In the genomic region with DNA sequence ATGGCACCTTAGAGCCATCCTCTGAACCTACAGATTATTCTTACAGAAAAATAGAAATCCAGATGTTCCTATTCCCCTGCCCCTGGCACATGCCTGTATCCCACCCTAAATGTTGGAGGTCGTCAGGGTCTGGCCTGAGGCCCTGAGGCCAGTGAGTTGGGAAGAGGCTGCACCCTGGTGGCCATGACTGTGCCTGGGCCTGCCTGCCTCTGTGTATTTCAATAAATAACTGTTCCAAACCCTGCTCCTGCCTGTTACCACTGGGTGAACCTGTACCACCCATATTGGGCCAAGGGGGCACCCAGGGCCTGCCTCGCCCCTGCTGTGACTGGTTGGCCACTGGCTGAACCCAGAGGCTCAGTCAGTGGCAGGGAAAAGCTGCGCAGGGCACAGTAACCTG, we compare ENCODE assay signal across 20 mouse cellular contexts. TPM values are rescaled to one million over a fixed set of nuclear protein-coding genes. Genes with fewer than 3 reads are reported as not detected.
DNase-seq lines count a peak whose midpoint lies in the region; ATAC-seq and TF ChIP-seq lines count a peak whose summit lies in the region.
"Had no signal": no experiment of that assay in that cellular context is flagged by ENCODE, and none has a peak within 500 bp of the region (broad histone marks: within the 10 kb centered on the region; RNA-seq: fewer than 3 reads in every experiment).

No protein-coding gene starts in this region.

- H3K27ac ChIP-seq in liver, embryonic 11.5 days (ENCODE audit: low read depth, low read length): no peak overlapping the region
- no peak overlapping the region for H3K27ac ChIP-seq in ES-Bruce4 (ENCODE audit: insufficient read depth, low read length)
- H3K27ac ChIP-seq in liver, embryonic 12.5 days: peak overlapping the region; percentile 55
- H3K27ac ChIP-seq: hindbrain, embryonic 15.5 days; liver, embryonic 15.5 days had no signal

- no peak for TF ChIP-seq POLR2A in ES-Bruce4 (IDR thresholded peaks at IDR 0.05; ENCODE audit: insufficient read depth, low read length)

- peak; percentile 88 for DNase-seq in heart, adult 11 months
- DNase-seq in heart, postnatal 10 days: no peak
- DNase-seq in liver: peak; percentile 5
- DNase-seq in liver, embryonic 11.5 days (ENCODE audit: low spot score): no peak
- no peak for DNase-seq in spleen, adult 12 weeks (ENCODE audit: low spot score)
- DNase-seq in cerebellum, adult 8-10 months: no peak
- DNase-seq: adrenal gland, postnatal 36 days; B cell, adult 2 months; cerebellum, postnatal 10 days; embryo, embryonic 11 days; kidney, adult 18-20 months; layer of hippocampus, postnatal 36 days; lung, postnatal 36 days; midbrain, embryonic 14.5 days; retina, postnatal 1 day had no signal

- intact Hi-C loops in heart, postnatal 10 days (cut with DNase I): no loop called here

- H3K9me3 ChIP-seq in liver, embryonic 11.5 days (ENCODE audit: control insufficient read depth, low read length): no peaks in the 10 kb centered on the region
- no peaks in the 10 kb centered on the region for H3K9me3 ChIP-seq in ES-Bruce4 (replicated peaks; ENCODE audit: control insufficient read depth, insufficient read depth, low read length, poor library complexity, severe bottlenecking)
- H3K9me3 ChIP-seq in liver, embryonic 12.5 days (replicated peaks): no peaks in the 10 kb centered on the region
- H3K9me3 ChIP-seq: hindbrain, embryonic 15.5 days; liver, embryonic 15.5 days had no signal

- no peak overlapping the region for H3K4me3 ChIP-seq in liver, embryonic 11.5 days (ENCODE audit: low read depth, low read length)
- no peak overlapping the region for H3K4me3 ChIP-seq in ES-Bruce4 (ENCODE audit: low read depth, low read length)
- no peak overlapping the region for H3K4me3 ChIP-seq in liver, embryonic 12.5 days
- H3K4me3 ChIP-seq: hindbrain, embryonic 15.5 days; liver, embryonic 15.5 days had no signal

- no peak for TF ChIP-seq EP300 in ES-Bruce4 (IDR thresholded peaks at IDR 0.05; ENCODE audit: insufficient read depth, low read depth, low read length)

- no peak overlapping the region for H3K4me2 ChIP-seq in liver, embryonic 11.5 days
- H3K4me2 ChIP-seq in liver, embryonic 12.5 days: no peak overlapping the region
- H3K4me2 ChIP-seq: hindbrain, embryonic 15.5 days; liver, embryonic 15.5 days had no signal

- 80% methylated on average over 3 of the region's 3 CpGs for WGBS in liver, embryonic 11.5 days
- 73% methylated on average over 3 of the region's 3 CpGs for WGBS in liver, embryonic 12.5 days (ENCODE audit: insufficient replicate concordance)

- ATAC-seq in liver, embryonic 11.5 days (replicated peaks; ENCODE audit: low FRiP score): no peak
- ATAC-seq in liver, embryonic 12.5 days: no peak
- ATAC-seq: forebrain, embryonic 14.5 days had no signal

- 0 out of 2 replicates have a peak, but pooled peaks cover 5% of the 10 kb centered on the region for H3K36me3 ChIP-seq in liver, embryonic 11.5 days (ENCODE audit: control insufficient read depth, insufficient read depth, low read length)
- peaks cover 7% of the 10 kb centered on the region; the same call in 1 of the 2 replicates for H3K36me3 ChIP-seq in ES-Bruce4 (ENCODE audit: control insufficient read depth, insufficient read depth, low read length, poor library complexity, severe bottlenecking)
- peaks cover 43% of the 10 kb centered on the region for H3K36me3 ChIP-seq in liver, embryonic 12.5 days

- no peak overlapping the region for H3K9ac ChIP-seq in liver, embryonic 11.5 days (ENCODE audit: low read depth, low read length)
- no peak overlapping the region for H3K9ac ChIP-seq in ES-Bruce4 (ENCODE audit: low read depth, poor library complexity, severe bottlenecking)
- no peak overlapping the region for H3K9ac ChIP-seq in liver, embryonic 12.5 days
- H3K9ac ChIP-seq: hindbrain, embryonic 15.5 days; liver, embryonic 15.5 days had no signal

- TF ChIP-seq CTCF in ES-Bruce4 (IDR thresholded peaks at IDR 0.05; ENCODE audit: low read depth, low read length): peak; percentile 53

- H3K4me1 ChIP-seq in liver, embryonic 11.5 days (replicated peaks; ENCODE audit: control insufficient read depth, insufficient read depth, low read length): peaks cover 13% of the 10 kb centered on the region
- peaks cover 1% of the 10 kb centered on the region for H3K4me1 ChIP-seq in ES-Bruce4 (ENCODE audit: control insufficient read depth, insufficient read depth, low read length)
- H3K4me1 ChIP-seq in liver, embryonic 12.5 days: peaks cover 46% of the 10 kb centered on the region
- H3K4me1 ChIP-seq: hindbrain, embryonic 15.5 days had no signal

- no peaks in the 10 kb centered on the region for H3K27me3 ChIP-seq in liver, embryonic 11.5 days (replicated peaks; ENCODE audit: control insufficient read depth, insufficient read depth, low read length)
- H3K27me3 ChIP-seq in ES-Bruce4 (ENCODE audit: control insufficient read depth, insufficient read depth, low read length, poor library complexity, severe bottlenecking): no peaks in the 10 kb centered on the region
- H3K27me3 ChIP-seq in liver, embryonic 12.5 days (replicated peaks): no peaks in the 10 kb centered on the region
- H3K27me3 ChIP-seq: hindbrain, embryonic 15.5 days; liver, embryonic 15.5 days had no signal

RNA-seq across cellular contexts. Expression of a gene that starts 7.9 kb away (rescaled TPM):
- under 1 TPM; 0.31 to 0.55 TPM for total RNA-seq in heart, postnatal 10 days (2021)
- 0.33 and 0.40 TPM in 2 replicates for polyA plus RNA-seq in liver, embryonic 11.5 days (2014; fragmentation: Nextera tagmentation; extraction: Ambion mirVana)
- polyA plus RNA-seq in ES-Bruce4 (2011; ENCODE audit: insufficient read depth, insufficient read length, low read depth, missing spikeins): 1.4 and 1.5 TPM in 2 replicates
- polyA plus RNA-seq in liver, embryonic 12.5 days (2016; fragmentation: Nextera tagmentation; extraction: Ambion mirVana): 0.17 and 0.23 TPM in 2 replicates
- total RNA-seq: layer of hippocampus, postnatal 36 days had no signal

RNA-seq across cellular contexts. Expression of a gene that starts 22.1 kb away (rescaled TPM):
- total RNA-seq in heart, postnatal 10 days (2021): 10 to 100 TPM; 32.5 to 35.1 TPM
- polyA plus RNA-seq in liver, embryonic 11.5 days (2014; fragmentation: Nextera tagmentation; extraction: Ambion mirVana): 39.3 and 44.4 TPM in 2 replicates
- polyA plus RNA-seq in ES-Bruce4 (2011; ENCODE audit: insufficient read depth, insufficient read length, low read depth, missing spikeins): 50.8 and 72.8 TPM in 2 replicates
- polyA plus RNA-seq in liver, embryonic 12.5 days (2016; fragmentation: Nextera tagmentation; extraction: Ambion mirVana): 46.6 and 49.1 TPM in 2 replicates

RNA-seq across cellular contexts. Expression of a gene that starts 22.1 kb away (rescaled TPM):
- total RNA-seq in heart, postnatal 10 days (2021): 10 to 100 TPM; 60.3 to 65.0 TPM
- polyA plus RNA-seq in liver, embryonic 11.5 days (2014; fragmentation: Nextera tagmentation; extraction: Ambion mirVana): 33.9 and 35.1 TPM in 2 replicates
- 36.1 and 36.7 TPM in 2 replicates for polyA plus RNA-seq in ES-Bruce4 (2011; ENCODE audit: insufficient read depth, insufficient read length, low read depth, missing spikeins)
- polyA plus RNA-seq in liver, embryonic 12.5 days (2016; fragmentation: Nextera tagmentation; extraction: Ambion mirVana): 26.3 and 27.5 TPM in 2 replicates

RNA-seq across cellular contexts. Expression of a gene that starts 31.8 kb away (rescaled TPM):
- total RNA-seq in heart, postnatal 10 days (2021): 1 to 10 TPM; 3.1 to 3.6 TPM
- 0.80 and 0.84 TPM in 2 replicates for polyA plus RNA-seq in liver, embryonic 11.5 days (2014; fragmentation: Nextera tagmentation; extraction: Ambion mirVana)
- 4.2 and 5.7 TPM in 2 replicates for polyA plus RNA-seq in ES-Bruce4 (2011; ENCODE audit: insufficient read depth, insufficient read length, low read depth, missing spikeins)
- 0.91 and 1.2 TPM in 2 replicates for polyA plus RNA-seq in liver, embryonic 12.5 days (2016; fragmentation: Nextera tagmentation; extraction: Ambion mirVana)

RNA-seq across cellular contexts. Expression of a gene that starts 44.2 kb away (rescaled TPM):
- 10 to 100 TPM; 13.1 to 13.4 TPM for total RNA-seq in heart, postnatal 10 days (2021)
- polyA plus RNA-seq in liver, embryonic 11.5 days (2014; fragmentation: Nextera tagmentation; extraction: Ambion mirVana): 23.0 and 24.3 TPM in 2 replicates
- 8.0 and 8.9 TPM in 2 replicates for polyA plus RNA-seq in ES-Bruce4 (2011; ENCODE audit: insufficient read depth, insufficient read length, low read depth, missing spikeins)
- 19.5 and 20.9 TPM in 2 replicates for polyA plus RNA-seq in liver, embryonic 12.5 days (2016; fragmentation: Nextera tagmentation; extraction: Ambion mirVana)

Comparison
In these comparisons a context has a peak if more than half of its experiments do, and no peak if none do; other contexts are left out.
1. DNase-seq: peak in heart, adult 11 months (single experiment) and liver (single experiment); none in heart, postnatal 10 days (0 of 2), liver, embryonic 11.5 days (single experiment), spleen, adult 12 weeks (single experiment) and cerebellum, adult 8-10 months (single experiment).